Mouse (Mus musculus): ENCODE measurements around the gene Iqsec3. TPM values are rescaled to one million over a fixed set of nuclear protein-coding genes. Genes with fewer than 3 reads are reported as not detected.

The Iqsec3 gene
- polyA plus RNA-seq, 1 experiment from 2014 or later = 0.08 TPM

DNA sequence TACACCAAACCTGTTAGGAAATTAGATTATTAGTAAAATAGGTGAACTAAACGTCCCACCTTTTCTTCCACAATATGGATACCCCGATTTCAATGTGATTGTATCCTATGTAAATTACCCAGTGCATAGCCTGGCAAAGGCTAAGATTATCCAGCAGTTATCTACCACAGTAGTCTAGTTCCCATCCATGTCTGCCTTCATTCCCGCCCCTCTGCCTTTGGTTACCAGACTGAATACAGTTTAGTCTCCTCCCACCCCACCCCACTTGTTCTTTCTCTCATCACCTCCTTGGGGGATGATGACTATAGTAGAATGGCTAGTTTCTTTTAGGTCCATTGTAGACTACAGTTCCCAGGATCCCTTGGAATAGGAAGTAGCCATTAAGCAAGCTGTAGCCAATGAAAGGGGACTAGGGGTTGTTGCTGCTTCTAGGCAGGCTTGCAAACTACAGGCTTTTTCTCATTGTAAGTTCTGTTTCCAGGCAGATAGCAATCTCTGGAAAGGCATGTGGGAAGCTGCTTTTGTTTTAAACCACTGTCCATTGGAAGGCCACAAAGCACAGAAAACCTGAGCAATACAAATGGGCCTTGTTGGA lies 27.7 kb upstream of the Iqsec3 start:
- Histone ChIP-seq H3K4me2 (replicated peaks; ENCODE audit: low read depth, low read length) (no peak overlapping the region), H3K4me3 (ENCODE audit: low read length) (no peak overlapping the region), H3K36me3 (ENCODE audit: control insufficient read depth, insufficient read depth, low read length) (no peaks in the 10 kb centered on the region), H3K27me3 (ENCODE audit: control insufficient read depth, insufficient read depth, low read length) (no peaks in the 10 kb centered on the region), H3K9ac (ENCODE audit: low read depth, low read length) (no peak overlapping the region), H3K27ac (ENCODE audit: low read depth, low read length) (no peak overlapping the region), H3K4me1 (ENCODE audit: control insufficient read depth, insufficient read depth, low read length) (no peaks in the 10 kb centered on the region), H3K9me3 (ENCODE audit: control insufficient read depth, low read length) (no peaks in the 10 kb centered on the region)
- ATAC-seq (ENCODE audit: low FRiP score, low TSS enrichment) = peak; percentile 20; the same call in 1 of the 2 replicates
- whole genome bisulfite sequencing = 73% methylated on average over 3 of the region's 3 CpGs

DNA sequence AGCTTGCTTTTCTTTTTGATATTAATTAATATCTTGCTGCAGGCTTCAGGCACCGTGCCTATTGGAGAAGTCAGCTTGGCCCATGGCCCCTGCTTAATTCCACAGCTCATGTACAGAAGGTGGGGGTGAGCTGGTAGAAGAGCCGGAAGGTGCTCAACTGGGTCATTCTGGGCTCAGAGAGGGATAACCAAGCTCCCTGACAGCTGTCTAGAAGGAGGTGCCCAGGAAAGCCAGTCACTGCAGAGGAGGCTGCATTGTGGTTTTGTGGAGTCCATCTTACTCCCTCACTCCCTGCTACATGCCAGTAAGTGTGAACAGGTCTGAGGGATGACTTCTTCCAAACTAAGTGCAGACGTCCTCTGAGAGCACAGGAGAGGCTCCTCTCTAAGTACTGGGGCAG lies 26.4 kb upstream of the Iqsec3 start:
- H3K9ac ChIP-seq (ENCODE audit: low read depth, low read length) = no peak overlapping the region
- no peaks in the 10 kb centered on the region for H3K27me3 ChIP-seq (ENCODE audit: control insufficient read depth, insufficient read depth, low read length)
- H3K9me3 ChIP-seq (ENCODE audit: control insufficient read depth, low read length) = no peaks in the 10 kb centered on the region
- H3K27ac ChIP-seq (ENCODE audit: low read depth, low read length) = no peak overlapping the region
- no peak overlapping the region for H3K4me2 ChIP-seq (replicated peaks; ENCODE audit: low read depth, low read length)
- no peak for ATAC-seq (ENCODE audit: low FRiP score, low TSS enrichment)
- H3K36me3 ChIP-seq (ENCODE audit: control insufficient read depth, insufficient read depth, low read length) = no peaks in the 10 kb centered on the region
- H3K4me3 ChIP-seq (ENCODE audit: low read length) = no peak overlapping the region
- 78% methylated on average over 3 of the region's 3 CpGs for whole genome bisulfite sequencing
- no peaks in the 10 kb centered on the region for H3K4me1 ChIP-seq (ENCODE audit: control insufficient read depth, insufficient read depth, low read length)

DNA sequence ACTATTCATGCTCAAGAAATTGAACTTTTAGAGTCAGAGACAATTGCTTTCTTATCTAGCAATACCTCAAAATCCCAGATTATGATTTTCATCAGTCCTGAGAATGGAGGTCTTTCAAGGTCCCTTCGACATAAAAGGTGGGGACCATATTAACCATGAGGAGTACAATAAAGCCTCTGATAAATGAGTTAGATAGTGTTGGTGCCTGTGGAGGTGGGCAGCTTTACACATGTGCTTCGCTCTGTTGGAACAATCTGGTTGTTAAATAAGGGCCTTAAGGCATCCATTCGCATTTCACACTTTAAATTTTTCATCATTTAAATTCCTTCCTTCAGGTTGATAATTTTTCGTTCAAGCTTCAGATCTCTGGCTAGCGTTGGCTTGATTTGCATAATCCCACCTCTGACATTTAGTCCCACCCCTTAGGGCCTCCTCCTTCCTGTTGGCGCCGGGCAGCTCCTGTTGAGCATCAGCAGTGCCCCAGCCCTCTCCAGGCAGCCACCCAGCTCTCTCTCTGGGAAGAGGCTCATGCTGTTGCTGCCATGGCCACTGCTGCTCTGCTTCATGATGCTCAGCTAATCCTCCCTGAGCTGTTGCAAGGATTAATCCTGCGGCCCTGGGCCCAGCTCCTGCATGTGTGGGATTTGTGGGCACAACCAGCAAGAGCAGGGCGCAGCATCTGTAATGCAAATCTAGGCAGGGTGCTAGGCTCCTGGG lies 25.5 kb upstream of the Iqsec3 start:
- H3K27ac ChIP-seq (ENCODE audit: low read depth, low read length) = no peak overlapping the region
- no peak overlapping the region for H3K4me2 ChIP-seq (replicated peaks; ENCODE audit: low read depth, low read length)
- 19% methylated on average over 9 of the region's 9 CpGs for WGBS

GRCm38 (mm10) chr6:121495606-121496005 lies 22.1 kb upstream of the Iqsec3 start:
- no peak overlapping the region for H3K4me2 ChIP-seq (replicated peaks; ENCODE audit: low read depth, low read length)
- no peak overlapping the region for H3K27ac ChIP-seq (ENCODE audit: low read depth, low read length)
- ATAC-seq (ENCODE audit: low FRiP score, low TSS enrichment) = no peak
- H3K36me3 ChIP-seq (ENCODE audit: control insufficient read depth, insufficient read depth, low read length) = no peaks in the 10 kb centered on the region
- H3K4me1 ChIP-seq (ENCODE audit: control insufficient read depth, insufficient read depth, low read length) = no peaks in the 10 kb centered on the region
- no peaks in the 10 kb centered on the region for H3K27me3 ChIP-seq (ENCODE audit: control insufficient read depth, insufficient read depth, low read length)
- H3K4me3 ChIP-seq (ENCODE audit: low read length) = no peak overlapping the region
- no peaks in the 10 kb centered on the region for H3K9me3 ChIP-seq (ENCODE audit: control insufficient read depth, low read length)
- WGBS = 61% methylated on average over 7 of the region's 7 CpGs
- H3K9ac ChIP-seq (ENCODE audit: low read depth, low read length) = no peak overlapping the region

More for the DNA sequence above, 25.5 kb upstream of the Iqsec3 start:
- Histone ChIP-seq H3K4me1 (ENCODE audit: control insufficient read depth, insufficient read depth, low read length) (no peaks in the 10 kb centered on the region), H3K27me3 (ENCODE audit: control insufficient read depth, insufficient read depth, low read length) (no peaks in the 10 kb centered on the region), H3K36me3 (ENCODE audit: control insufficient read depth, insufficient read depth, low read length) (no peaks in the 10 kb centered on the region), H3K9me3 (ENCODE audit: control insufficient read depth, low read length) (no peaks in the 10 kb centered on the region), H3K4me3 (ENCODE audit: low read length) (no peak overlapping the region), H3K9ac (ENCODE audit: low read depth, low read length) (no peak overlapping the region)
- ATAC-seq (ENCODE audit: low FRiP score, low TSS enrichment) = peak; percentile 73; the same call in 1 of the 2 replicates

GRCm38 (mm10) chr6:121495026-121495425 lies 21.5 kb upstream of the Iqsec3 start:
- H3K4me2 ChIP-seq (replicated peaks; ENCODE audit: low read depth, low read length) = no peak overlapping the region
- H3K27ac ChIP-seq (ENCODE audit: low read depth, low read length) = no peak overlapping the region
- H3K9ac ChIP-seq (ENCODE audit: low read depth, low read length) = no peak overlapping the region
- no peaks in the 10 kb centered on the region for H3K27me3 ChIP-seq (ENCODE audit: control insufficient read depth, insufficient read depth, low read length)
- H3K4me1 ChIP-seq (ENCODE audit: control insufficient read depth, insufficient read depth, low read length) = no peaks in the 10 kb centered on the region
- no peaks in the 10 kb centered on the region for H3K9me3 ChIP-seq (ENCODE audit: control insufficient read depth, low read length)
- no peak for ATAC-seq (ENCODE audit: low FRiP score, low TSS enrichment)
- WGBS = 88% methylated on average over 1 of the region's 1 CpGs
- no peaks in the 10 kb centered on the region for H3K36me3 ChIP-seq (ENCODE audit: control insufficient read depth, insufficient read depth, low read length)
- no peak overlapping the region for H3K4me3 ChIP-seq (ENCODE audit: low read length)

DNA sequence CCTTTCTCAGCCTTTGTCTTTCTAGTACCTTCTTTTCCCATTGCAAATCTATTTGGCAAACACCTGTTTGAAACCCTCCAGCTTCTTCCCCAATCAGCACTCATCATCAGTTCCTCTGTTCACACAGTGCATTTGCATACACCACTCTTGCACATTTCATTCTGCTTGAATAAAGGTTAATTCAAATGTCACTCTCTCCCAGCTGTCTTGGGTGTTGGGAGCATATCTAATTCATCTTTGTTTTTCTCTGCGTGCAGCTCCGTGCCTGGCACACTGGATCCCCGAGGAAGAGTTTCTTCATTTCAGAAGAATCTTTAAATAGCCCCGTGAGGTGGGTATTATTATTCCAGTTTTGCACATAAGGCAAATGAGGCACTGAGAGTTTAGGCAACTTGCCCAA lies 20.8 kb upstream of the Iqsec3 start:
- no peak overlapping the region for H3K9ac ChIP-seq (ENCODE audit: low read depth, low read length)
- H3K36me3 ChIP-seq (ENCODE audit: control insufficient read depth, insufficient read depth, low read length) = no peaks in the 10 kb centered on the region
- H3K9me3 ChIP-seq (ENCODE audit: control insufficient read depth, low read length) = no peaks in the 10 kb centered on the region
- ATAC-seq (ENCODE audit: low FRiP score, low TSS enrichment) = no peak
- no peak overlapping the region for H3K4me2 ChIP-seq (replicated peaks; ENCODE audit: low read depth, low read length)
- H3K4me1 ChIP-seq (ENCODE audit: control insufficient read depth, insufficient read depth, low read length) = no peaks in the 10 kb centered on the region
- WGBS = 83% methylated on average over 4 of the region's 4 CpGs
- no peak overlapping the region for H3K27ac ChIP-seq (ENCODE audit: low read depth, low read length)
- H3K4me3 ChIP-seq (ENCODE audit: low read length) = no peak overlapping the region
- no peaks in the 10 kb centered on the region for H3K27me3 ChIP-seq (ENCODE audit: control insufficient read depth, insufficient read depth, low read length)

DNA sequence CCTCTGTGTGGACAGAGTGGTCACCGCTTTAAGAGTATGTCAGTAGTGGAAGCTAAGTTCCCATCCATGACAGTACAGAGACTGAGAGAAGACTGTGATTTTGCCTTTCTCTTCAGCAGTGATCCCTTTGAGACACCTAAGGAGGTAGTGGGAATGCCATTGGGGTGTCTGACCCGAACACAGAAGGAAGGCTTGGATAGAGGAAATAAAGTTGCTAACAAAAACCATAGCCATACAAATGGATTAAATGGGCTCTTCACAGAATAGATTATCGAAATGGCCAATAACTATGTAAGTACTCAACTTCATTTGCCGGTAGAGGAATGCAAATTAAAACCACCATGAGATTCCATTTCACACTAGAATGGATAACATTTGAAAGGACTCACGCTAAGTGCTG lies 17.9 kb upstream of the Iqsec3 start:
- no peak overlapping the region for H3K27ac ChIP-seq (ENCODE audit: low read depth, low read length)
- 84% methylated on average over 5 of the region's 5 CpGs for WGBS
- no peak overlapping the region for H3K4me3 ChIP-seq (ENCODE audit: low read length)
- H3K9ac ChIP-seq (ENCODE audit: low read depth, low read length) = no peak overlapping the region
- H3K9me3 ChIP-seq (ENCODE audit: control insufficient read depth, low read length) = no peaks in the 10 kb centered on the region
- H3K27me3 ChIP-seq (ENCODE audit: control insufficient read depth, insufficient read depth, low read length) = no peaks in the 10 kb centered on the region
- ATAC-seq (ENCODE audit: low FRiP score, low TSS enrichment) = no peak
- H3K4me2 ChIP-seq (replicated peaks; ENCODE audit: low read depth, low read length) = no peak overlapping the region
- no peaks in the 10 kb centered on the region for H3K4me1 ChIP-seq (ENCODE audit: control insufficient read depth, insufficient read depth, low read length)
- no peaks in the 10 kb centered on the region for H3K36me3 ChIP-seq (ENCODE audit: control insufficient read depth, insufficient read depth, low read length)

GRCm38 (mm10) chr6:121472273-121472672 lies 1.2 kb downstream of the Iqsec3 start:
- 34% methylated on average over 5 of the region's 5 CpGs for WGBS
- Histone ChIP-seq H3K9me3 (ENCODE audit: control insufficient read depth, low read length) (no peaks in the 10 kb centered on the region), H3K27me3 (ENCODE audit: control insufficient read depth, insufficient read depth, low read length) (peaks cover 14% of the 10 kb centered on the region), H3K27ac (ENCODE audit: low read depth, low read length) (no peak overlapping the region), H3K36me3 (ENCODE audit: control insufficient read depth, insufficient read depth, low read length) (no peaks in the 10 kb centered on the region), H3K4me1 (ENCODE audit: control insufficient read depth, insufficient read depth, low read length) (no peaks in the 10 kb centered on the region), H3K4me2 (replicated peaks; ENCODE audit: low read depth, low read length) (no peak overlapping the region), H3K4me3 (ENCODE audit: low read length) (no peak overlapping the region), H3K9ac (ENCODE audit: low read depth, low read length) (no peak overlapping the region)
- no peak for ATAC-seq (ENCODE audit: low FRiP score, low TSS enrichment)

DNA sequence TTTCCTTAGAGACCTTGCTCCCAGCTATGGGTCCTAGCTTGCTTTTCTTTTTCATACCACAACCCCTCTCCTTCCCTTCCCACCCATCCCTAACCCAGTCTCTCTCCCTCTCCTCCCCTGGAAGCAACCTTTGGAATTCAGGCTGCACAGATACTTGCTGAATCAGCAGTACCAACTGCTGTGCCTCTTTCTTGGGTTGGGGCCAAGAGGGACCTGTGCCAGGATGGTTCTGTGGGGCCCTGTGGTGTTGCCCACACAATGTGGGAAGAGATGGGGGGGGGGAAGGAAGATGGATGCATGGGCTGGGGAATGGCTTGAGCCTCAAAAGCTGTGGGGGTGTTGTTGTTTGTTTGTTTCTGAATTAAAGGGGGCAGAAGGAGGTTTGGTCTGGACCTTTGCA lies 5.2 kb downstream of the Iqsec3 start:
- H3K9me3 ChIP-seq (ENCODE audit: control insufficient read depth, low read length) = no peaks in the 10 kb centered on the region
- no peak for ATAC-seq (ENCODE audit: low FRiP score, low TSS enrichment)
- no peak overlapping the region for H3K9ac ChIP-seq (ENCODE audit: low read depth, low read length)
- H3K36me3 ChIP-seq (ENCODE audit: control insufficient read depth, insufficient read depth, low read length) = no peaks in the 10 kb centered on the region
- H3K27ac ChIP-seq (ENCODE audit: low read depth, low read length) = no peak overlapping the region
- no peak overlapping the region for H3K4me3 ChIP-seq (ENCODE audit: low read length)
- peaks cover 6% of the 10 kb centered on the region for H3K27me3 ChIP-seq (ENCODE audit: control insufficient read depth, insufficient read depth, low read length)
- H3K4me2 ChIP-seq (replicated peaks; ENCODE audit: low read depth, low read length) = no peak overlapping the region
- H3K4me1 ChIP-seq (ENCODE audit: control insufficient read depth, insufficient read depth, low read length) = no peaks in the 10 kb centered on the region
